Mouse (Mus musculus) limb, embryonic 13.5 days (tissue): ENCODE measurements around the gene 4930451I11Rik. TPM values are rescaled to one million over a fixed set of nuclear protein-coding genes. Genes with fewer than 3 reads are reported as not detected.

ENCODE experiments used
- ATAC-seq: fragments of 200-750 bp; cut with Nextera tagmentation; 2 replicates; pipeline ENCODE4 v1.8.0; 2017; ENCODE audit warnings: low read depth, moderate number of reproducible peaks, moderate TSS enrichment; ENCODE audit not compliant: low FRiP score
- H3K27ac ChIP-seq: fragments of 300-500 bp; sonication (generic); 2 replicates; pipeline ENCODE4 v1.5.1; 2015; ENCODE audit warnings: inconsistent platforms, mild to moderate bottlenecking, moderate library complexity
- H3K27me3 ChIP-seq: fragments of 300-500 bp; sonication (generic); 2 replicates; pipeline ENCODE4 v1.6.1; 2015; ENCODE audit warnings: mild to moderate bottlenecking, inconsistent platforms
- H3K36me3 ChIP-seq: fragments of 300-500 bp; sonication (generic); 2 replicates; pipeline ENCODE4 v1.6.1; 2015; ENCODE audit warnings: inconsistent platforms, mild to moderate bottlenecking, moderate library complexity
- H3K4me1 ChIP-seq: fragments of 300-500 bp; sonication (generic); 2 replicates; pipeline ENCODE4 v1.6.1; 2015; ENCODE audit warnings: inconsistent platforms
- H3K4me2 ChIP-seq: fragments of 300-500 bp; sonication (generic); replicated peaks from 2 replicates; pipeline ENCODE4 v1.6.1; 2015; ENCODE audit warnings: inconsistent platforms, mild to moderate bottlenecking, moderate library complexity
- H3K4me3 ChIP-seq: fragments of 300-500 bp; sonication (generic); 2 replicates; pipeline ENCODE4 v1.5.1; 2015; ENCODE audit warnings: moderate library complexity, mild to moderate bottlenecking, inconsistent platforms
- H3K9ac ChIP-seq: fragments of 300-500 bp; sonication (generic); 2 replicates; pipeline ENCODE4 v1.6.1; 2015; ENCODE audit warnings: mild to moderate bottlenecking, inconsistent platforms
- H3K9me3 ChIP-seq: fragments of 300-500 bp; sonication (generic); 2 replicates; pipeline ENCODE4 v1.6.1; 2016; ENCODE audit warnings: inconsistent platforms
- WGBS: fragments of 180-500 bp; shearing (Covaris S2); methylation state at CpG from one replicate; pipeline ENCODE4 v1.1.7; 2015; 5-methylcytosine and 5-hydroxymethylcytosine counted together
- polyA plus RNA-seq: library from polyadenylated mRNA; unstranded; fragments of >200 nt; fragmentation: Nextera tagmentation; extraction: Ambion mirVana; gene quantifications from 2 replicates; pipeline ENCODE4 v1.2.1, GENCODE M21; 2015

Gene 4930451I11Rik
- polyA plus RNA-seq, 1 experiment from 2014 or later: not detected

GRCm38 (mm10) chr7:126786142-126786541 is 45.3 kb downstream of the 4930451I11Rik start:
- no peak overlapping the region for H3K4me3 ChIP-seq
- WGBS: 89% methylated on average over 14 of the region's 14 CpGs
- peaks cover 16% of the 10 kb centered on the region for H3K4me1 ChIP-seq
- no peaks in the 10 kb centered on the region for H3K27me3 ChIP-seq
- H3K9ac ChIP-seq: no peak overlapping the region
- peaks cover 77% of the 10 kb centered on the region for H3K36me3 ChIP-seq
- H3K27ac ChIP-seq: no peak overlapping the region
- H3K4me2 ChIP-seq: no peak overlapping the region
- no peaks in the 10 kb centered on the region for H3K9me3 ChIP-seq
- ATAC-seq: no peak

DNA sequence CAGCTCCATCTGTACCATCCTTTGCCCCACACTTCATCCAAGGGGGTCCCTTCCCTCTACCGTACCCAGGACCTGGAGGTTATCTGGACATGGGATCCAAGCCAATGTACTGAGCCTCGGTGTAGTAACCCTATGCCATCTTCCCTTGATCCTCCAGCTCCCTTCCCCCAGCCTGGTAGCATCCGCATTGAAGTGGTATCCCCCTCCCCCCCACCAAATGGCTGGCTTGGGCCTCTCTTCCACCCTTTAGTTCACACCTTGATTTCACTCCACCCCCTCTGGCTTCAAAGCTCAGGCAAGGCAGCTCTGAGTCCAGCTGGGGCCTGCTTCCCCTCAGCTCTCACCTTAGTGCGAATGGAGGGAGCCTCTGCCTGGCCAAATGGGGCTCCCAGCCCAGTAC is 46.4 kb downstream of the 4930451I11Rik start:
- no peak overlapping the region for H3K9ac ChIP-seq
- H3K4me1 ChIP-seq: peaks cover 14% of the 10 kb centered on the region
- no peak for ATAC-seq
- H3K27me3 ChIP-seq: no peaks in the 10 kb centered on the region
- no peak overlapping the region for H3K4me2 ChIP-seq
- H3K4me3 ChIP-seq: no peak overlapping the region
- WGBS: 52% methylated on average over 4 of the region's 4 CpGs
- no peak overlapping the region for H3K27ac ChIP-seq
- no peaks in the 10 kb centered on the region for H3K9me3 ChIP-seq
- H3K36me3 ChIP-seq: peaks cover 74% of the 10 kb centered on the region

DNA sequence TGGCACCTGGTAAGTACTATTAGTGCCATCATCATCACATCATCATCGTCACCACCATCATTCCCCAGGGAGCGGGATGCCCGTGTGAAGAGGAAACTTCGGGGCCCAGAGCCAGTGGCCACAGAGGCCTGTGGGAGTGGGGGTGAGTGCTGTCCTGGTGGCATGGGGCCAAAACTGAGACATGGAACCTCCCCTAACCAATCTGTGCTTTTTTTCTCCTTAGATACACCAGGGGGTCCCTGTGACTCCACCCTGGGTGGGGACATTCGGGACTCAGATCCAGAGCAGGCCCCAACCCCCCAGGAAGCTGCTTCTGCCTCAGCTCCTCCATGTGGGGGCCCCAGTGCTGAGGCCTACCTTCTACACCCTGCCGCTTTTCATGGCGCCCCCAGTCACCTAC is 47.0 kb downstream of the 4930451I11Rik start:
- ATAC-seq: no peak
- peaks cover 68% of the 10 kb centered on the region for H3K36me3 ChIP-seq
- H3K9ac ChIP-seq: no peak overlapping the region
- H3K4me1 ChIP-seq: peaks cover 18% of the 10 kb centered on the region
- H3K4me2 ChIP-seq: no peak overlapping the region
- 74% methylated on average over 7 of the region's 7 CpGs for WGBS
- no peaks in the 10 kb centered on the region for H3K27me3 ChIP-seq
- H3K27ac ChIP-seq: no peak overlapping the region
- H3K4me3 ChIP-seq: no peak overlapping the region
- H3K9me3 ChIP-seq: no peaks in the 10 kb centered on the region

DNA sequence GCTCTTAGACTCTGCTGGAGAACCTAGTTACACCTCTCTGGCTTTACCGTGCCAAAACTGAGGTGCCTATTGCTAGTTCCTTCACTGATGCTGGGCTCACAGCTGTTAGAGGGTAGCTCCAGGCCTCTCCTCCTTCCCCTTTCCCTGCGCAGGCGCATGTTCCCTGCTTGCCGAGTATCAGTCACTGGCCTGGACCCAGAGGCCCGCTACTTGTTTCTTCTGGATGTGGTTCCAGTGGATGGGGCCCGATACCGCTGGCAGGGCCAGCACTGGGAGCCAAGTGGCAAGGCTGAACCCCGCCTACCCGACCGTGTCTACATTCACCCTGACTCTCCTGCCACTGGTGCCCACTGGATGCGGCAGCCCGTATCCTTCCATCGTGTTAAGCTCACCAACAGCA is 48.7 kb downstream of the 4930451I11Rik start:
- Histone ChIP-seq H3K36me3 (peaks cover 60% of the 10 kb centered on the region), H3K27me3 (no peaks in the 10 kb centered on the region), H3K4me3 (no peak overlapping the region), H3K4me2 (no peak overlapping the region), H3K27ac (no peak overlapping the region), H3K9ac (no peak overlapping the region), H3K4me1 (peaks cover 25% of the 10 kb centered on the region), H3K9me3 (no peaks in the 10 kb centered on the region)
- WGBS: 71% methylated on average over 13 of the region's 13 CpGs
- ATAC-seq: no peak

DNA sequence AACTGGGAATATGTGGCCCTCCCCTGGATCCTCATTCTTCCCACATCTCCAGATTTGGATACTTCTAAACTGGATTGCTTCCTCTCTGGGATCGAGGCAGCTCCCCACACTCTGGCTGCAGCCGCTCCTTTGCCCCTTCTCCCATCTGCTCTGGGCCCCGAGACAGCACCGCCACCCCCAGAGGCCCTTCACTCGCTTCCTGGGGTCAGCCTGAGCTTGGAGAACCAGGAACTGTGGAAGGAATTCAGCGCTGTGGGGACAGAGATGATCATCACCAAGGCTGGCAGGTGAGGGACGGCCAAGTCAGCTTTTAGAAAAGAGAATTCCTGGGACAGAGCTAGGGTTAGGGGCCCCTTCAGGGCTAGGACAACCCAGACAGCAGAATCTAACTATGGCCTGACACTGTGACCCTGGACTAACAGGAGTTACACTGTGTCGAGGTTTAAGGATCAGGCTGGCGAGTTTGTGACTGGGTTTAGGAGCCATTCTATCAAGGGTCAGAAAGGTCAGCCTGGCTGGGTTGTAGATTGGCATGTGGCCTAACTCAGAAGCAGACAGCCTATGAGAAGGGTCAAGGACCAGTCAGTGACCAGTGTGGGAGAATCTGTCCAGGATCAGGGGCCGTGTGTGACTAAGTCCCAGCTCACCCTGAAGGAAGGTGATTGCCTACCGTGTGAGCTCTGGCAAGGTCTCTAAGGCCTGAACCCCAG is 49.6 kb downstream of the 4930451I11Rik start:
- 29% methylated on average over 11 of the region's 11 CpGs for WGBS
- Histone ChIP-seq H3K9me3 (no peaks in the 10 kb centered on the region), H3K36me3 (peaks cover 51% of the 10 kb centered on the region), H3K9ac (peak overlapping the region; percentile 69; the same call in 1 of the 2 replicates), H3K4me1 (peaks cover 31% of the 10 kb centered on the region), H3K4me2 (peak overlapping the region; percentile 94), H3K4me3 (no peak overlapping the region), H3K27me3 (no peaks in the 10 kb centered on the region), H3K27ac (no peak overlapping the region)
- no peak for ATAC-seq

GRCm38 (mm10) chr7:126780971-126781635 is 50.3 kb downstream of the 4930451I11Rik start, which contains the start of gene Tbx6:
Gene Tbx6 (plus strand): TSS chr7:126781483.
- no peaks in the 10 kb centered on the region for H3K27me3 ChIP-seq
- H3K27ac ChIP-seq: peak within 1 kb of the TSS; percentile 79; the same call in 1 of the 2 replicates
- WGBS: 5% methylated on average over 21 of the region's 22 CpGs

More at GRCm38 (mm10) chr7:126780971-126781635, 50.3 kb downstream of the 4930451I11Rik start, which contains the start of gene Tbx6:
- Histone ChIP-seq H3K4me1 (peaks cover 35% of the 10 kb centered on the region), H3K36me3 (peaks cover 44% of the 10 kb centered on the region), H3K9ac (peak within 1 kb of the TSS; percentile 69), H3K4me3 (peak within 1 kb of the TSS; percentile 47), H3K4me2 (peak within 1 kb of the TSS; percentile 94), H3K9me3 (no peaks in the 10 kb centered on the region)
- ATAC-seq: peak; percentile 6; the same call in 1 of the 2 replicates

Other genes with a start within 250 kb of the 4930451I11Rik start
- gene Apobr, start 246.7 kb downstream of the 4930451I11Rik start, polyA plus RNA-seq: 0.71 and 0.72 TPM in 2 replicates
- 38.6 and 38.7 TPM in 2 replicates for gene Cln3, start 245.8 kb downstream of the 4930451I11Rik start, polyA plus RNA-seq
- gene Il27, start 236.7 kb downstream of the 4930451I11Rik start, polyA plus RNA-seq: not detected in 2 replicates
- gene Nupr1, start 200.8 kb downstream of the 4930451I11Rik start, polyA plus RNA-seq: 3.5 and 4.7 TPM in 2 replicates
- gene Sgf29, start 182.3 kb downstream of the 4930451I11Rik start, polyA plus RNA-seq: 56.8 and 63.8 TPM in 2 replicates
- 4.6 and 4.8 TPM in 2 replicates for gene Sult1a1, start 155.2 kb downstream of the 4930451I11Rik start, polyA plus RNA-seq
- gene Bola2, start 136.2 kb downstream of the 4930451I11Rik start, polyA plus RNA-seq: 134 and 138 TPM in 2 replicates
- gene Slx1b, start 135.9 kb downstream of the 4930451I11Rik start, polyA plus RNA-seq: 15.2 and 15.9 TPM in 2 replicates
- gene Coro1a, start 123.9 kb downstream of the 4930451I11Rik start, polyA plus RNA-seq: 34.1 and 36.6 TPM in 2 replicates
- 49.6 and 50.3 TPM in 2 replicates for gene Mapk3, start 72.0 kb downstream of the 4930451I11Rik start, polyA plus RNA-seq
- 1.7 and 2.1 TPM in 2 replicates for gene Gdpd3, start 65.3 kb downstream of the 4930451I11Rik start, polyA plus RNA-seq
- gene Ypel3, start 54.7 kb downstream of the 4930451I11Rik start, polyA plus RNA-seq: 114 and 121 TPM in 2 replicates
- 0.53 and 0.64 TPM in 2 replicates for gene Tbx6, start 50.2 kb downstream of the 4930451I11Rik start, polyA plus RNA-seq
- gene Ppp4c, start 39.1 kb downstream of the 4930451I11Rik start, polyA plus RNA-seq: 287 and 322 TPM in 2 replicates
- 0.18 and 0.52 TPM in 2 replicates for gene Fam57b, start 34.0 kb downstream of the 4930451I11Rik start, polyA plus RNA-seq
- 1.5 and 1.9 TPM in 2 replicates for gene Doc2a, start 15.8 kb upstream of the 4930451I11Rik start, polyA plus RNA-seq
- 39.8 and 48.3 TPM in 2 replicates for gene Hirip3, start 30.3 kb upstream of the 4930451I11Rik start, polyA plus RNA-seq
- 96.8 and 108 TPM in 2 replicates for gene Ino80e, start 30.7 kb upstream of the 4930451I11Rik start, polyA plus RNA-seq
- 54.4 and 57.2 TPM in 2 replicates for gene Taok2, start 53.1 kb upstream of the 4930451I11Rik start, polyA plus RNA-seq
- gene Tmem219, start 91.3 kb upstream of the 4930451I11Rik start, polyA plus RNA-seq: 24.5 and 27.0 TPM in 2 replicates
- gene Kctd13, start 97.2 kb upstream of the 4930451I11Rik start, polyA plus RNA-seq: 16.9 and 17.2 TPM in 2 replicates
- 0.20 TPM in 1 of 2 replicates, not detected in the other for gene Asphd1, start 117.9 kb upstream of the 4930451I11Rik start, polyA plus RNA-seq
- 0.33 and 0.66 TPM in 2 replicates for gene Sez6l2, start 118.9 kb upstream of the 4930451I11Rik start, polyA plus RNA-seq
- gene Cdipt, start 144.3 kb upstream of the 4930451I11Rik start, polyA plus RNA-seq: 97.1 and 105 TPM in 2 replicates
- gene Cdiptos, start 144.5 kb upstream of the 4930451I11Rik start, polyA plus RNA-seq: 0.65 and 1.9 TPM in 2 replicates
- gene Mvp, start 183.0 kb upstream of the 4930451I11Rik start, polyA plus RNA-seq: 5.5 and 5.6 TPM in 2 replicates
- 0.31 TPM in 1 of 2 replicates, not detected in the other for gene Pagr1b, start 184.8 kb upstream of the 4930451I11Rik start, polyA plus RNA-seq
- 48.2 and 70.2 TPM in 2 replicates for gene Pagr1a, start 185.7 kb upstream of the 4930451I11Rik start, polyA plus RNA-seq
- gene Gm42742, start 189.5 kb upstream of the 4930451I11Rik start, polyA plus RNA-seq: 52.2 and 64.8 TPM in 2 replicates
- 6.9 and 10.4 TPM in 2 replicates for gene Prrt2, start 189.6 kb upstream of the 4930451I11Rik start, polyA plus RNA-seq
- 61.9 and 64.6 TPM in 2 replicates for gene Maz, start 195.4 kb upstream of the 4930451I11Rik start, polyA plus RNA-seq
- gene Kif22, start 210.8 kb upstream of the 4930451I11Rik start, polyA plus RNA-seq: 113 and 118 TPM in 2 replicates